Mouse (Mus musculus): ENCODE data around the gene Arhgap9.
A peak's percentile ranks its signal among the peaks of the same experiment; 100 is the strongest.

The Arhgap9 gene

GRCm38 (mm10) chr10:127350594-127351284, 29.0 kb downstream of the Arhgap9 start:
- peak; percentile 79 for DNase-seq

- DNase-seq = no peak
Measured at GRCm38 (mm10) chr10:127351285-127351595, 29.5 kb downstream of the Arhgap9 start.

GRCm38 (mm10) chr10:127351719-127352118, 30.0 kb downstream of the Arhgap9 start:
- no peak for DNase-seq

- no peak for DNase-seq
Measured at GRCm38 (mm10) chr10:127352187-127352586, 30.4 kb downstream of the Arhgap9 start.

GRCm38 (mm10) chr10:127352766-127353165, 31.0 kb downstream of the Arhgap9 start:
- no peak for DNase-seq

GRCm38 (mm10) chr10:127353909-127354895, 32.4 kb downstream of the Arhgap9 start, which contains the start of gene Inhbe:
TSS of gene Inhbe (minus strand) at chr10:127354411.
- no peak for DNase-seq

GRCm38 (mm10) chr10:127355336-127355735, 33.6 kb downstream of the Arhgap9 start:
- DNase-seq = no peak

- DNase-seq = no peak
Measured at GRCm38 (mm10) chr10:127360714-127361113, 39.0 kb downstream of the Arhgap9 start.

GRCm38 (mm10) chr10:127367116-127367515, 45.4 kb downstream of the Arhgap9 start:
- DNase-seq = no peak

GRCm38 (mm10) chr10:127368273-127368672, 46.5 kb downstream of the Arhgap9 start:
- DNase-seq = no peak

GRCm38 (mm10) chr10:127369834-127370820, 48.4 kb downstream of the Arhgap9 start, which contains the start of gene Inhbc:
TSS of gene Inhbc (minus strand) at chr10:127370431.
- DNase-seq = no peak

GRCm38 (mm10) chr10:127371023-127371422, 49.3 kb downstream of the Arhgap9 start:
- DNase-seq = no peak

- no peak for DNase-seq
Measured at GRCm38 (mm10) chr10:127377700-127378099, 55.9 kb downstream of the Arhgap9 start.
